Mouse (Mus musculus) cerebellum, adult 2 months (tissue): ENCODE measurements at regions not wholly inside any gene's neighbourhood (a gene's known extent, or its start where the extent isn't known, plus 50 kb on each side); places are given as distances from the start of the nearest gene placed in this dataset.
"Not testable (repeated sequence)": the region's sequence is repeated elsewhere in the genome, so short reads cannot be mapped to it uniquely, and the experiment has no call there.

Experiments
- DNase-seq, 2 experiments: peaks; one replicate each; pipeline ENCODE4 v3.0.0; 2021
- H3K27ac ChIP-seq: fragments of 200-500 bp; 2 replicates; pipeline ENCODE4 v1.5.1; 2012; ENCODE audit warnings: low read length, control low read depth, inconsistent platforms; ENCODE audit not compliant: insufficient read depth
- H3K27me3 ChIP-seq: fragments of 200-500 bp; 2 replicates; pipeline ENCODE4 v1.6.1; 2012; ENCODE audit warnings: inconsistent platforms, mild to moderate bottlenecking, low read length, moderate library complexity; ENCODE audit not compliant: control insufficient read depth, insufficient read depth
- H3K4me1 ChIP-seq: fragments of 200-500 bp; 2 replicates; pipeline ENCODE4 v1.6.1; 2011; ENCODE audit warnings: low read length; ENCODE audit not compliant: control insufficient read depth, insufficient read depth
- H3K4me3 ChIP-seq: fragments of 200-500 bp; replicated peaks from 2 replicates; pipeline ENCODE3; 2011; ENCODE audit warnings: mild to moderate bottlenecking, low read depth, low read length, control low read depth; ENCODE audit not compliant: insufficient read depth
- CTCF ChIP-seq: fragments of 200-500 bp; IDR thresholded peaks from 2 replicates; pipeline ENCODE4 v1.5.1; 2011; ENCODE audit warnings: low read depth, mild to moderate bottlenecking, control low read depth, low read length, moderate library complexity, borderline replicate concordance; ENCODE audit not compliant: insufficient read depth
- POLR2A ChIP-seq: fragments of 200-500 bp; IDR thresholded peaks from 2 replicates; pipeline ENCODE4 v1.6.1; 2011; ENCODE audit warnings: low read length, control low read depth, borderline replicate concordance; ENCODE audit not compliant: insufficient read depth
- WGBS: fragments of 180-500 bp; shearing (Covaris S2); methylation state at CpG from one replicate; pipeline ENCODE4 v1.1.7; 2018; 5-methylcytosine and 5-hydroxymethylcytosine counted together

DNA sequence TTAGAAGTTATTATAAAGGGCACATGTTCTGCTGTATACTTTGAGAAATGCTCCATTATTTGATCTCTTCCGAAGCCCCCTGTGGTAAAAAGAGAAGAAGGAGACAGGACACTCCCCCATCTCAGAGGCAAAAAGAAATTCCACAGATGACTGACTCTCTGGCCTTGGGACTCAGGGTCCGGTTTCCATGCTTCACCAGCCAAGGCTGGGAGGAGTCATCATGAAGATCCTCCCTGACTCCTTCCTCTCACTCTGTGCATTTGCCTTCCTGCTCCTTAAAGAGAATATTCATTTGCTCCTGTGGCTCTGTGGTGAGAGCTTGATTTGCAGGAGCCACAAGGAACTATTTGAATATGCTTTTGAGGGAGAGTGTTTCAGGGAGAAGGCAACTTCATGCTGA, 135.6 kb upstream of the Tenm4 start:
- Histone ChIP-seq H3K27me3 (no peaks in the 10 kb centered on the region), H3K4me3 (no peak overlapping the region), H3K4me1 (no peaks in the 10 kb centered on the region), H3K27ac (no peak overlapping the region)
- DNase-seq = no peak
- WGBS = 36% methylated on average over 2 of the region's 2 CpGs
- TF ChIP-seq POLR2A (no peak), CTCF (no peak)

DNA sequence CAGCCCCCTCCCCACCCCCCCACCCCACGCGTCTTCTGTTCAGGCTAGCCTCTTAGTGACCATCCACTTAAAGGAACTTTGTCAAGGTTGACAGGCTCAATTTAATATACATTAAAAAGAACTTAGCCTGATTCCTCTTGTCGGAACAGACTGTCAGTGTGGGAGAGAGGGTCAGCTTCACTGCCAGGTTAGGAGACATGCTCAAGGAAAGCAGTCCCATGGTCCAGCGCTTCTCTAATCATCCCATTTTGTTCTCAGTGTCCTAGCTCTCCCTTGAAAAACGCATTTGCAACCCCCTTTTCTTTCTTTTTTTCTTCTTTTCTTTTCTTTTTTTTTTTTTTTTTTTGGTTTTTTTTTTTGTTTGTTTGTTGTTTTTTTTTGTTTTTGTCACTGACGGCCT, 131.4 kb upstream of the Tenm4 start:
- Histone ChIP-seq H3K27me3 (no peaks in the 10 kb centered on the region), H3K4me3 (no peak overlapping the region), H3K27ac (no peak overlapping the region), H3K4me1 (no peaks in the 10 kb centered on the region)
- no peak for TF ChIP-seq POLR2A
- TF ChIP-seq CTCF = no peak
- WGBS = 60% methylated on average over 6 of the region's 6 CpGs
- DNase-seq = no peak

DNA sequence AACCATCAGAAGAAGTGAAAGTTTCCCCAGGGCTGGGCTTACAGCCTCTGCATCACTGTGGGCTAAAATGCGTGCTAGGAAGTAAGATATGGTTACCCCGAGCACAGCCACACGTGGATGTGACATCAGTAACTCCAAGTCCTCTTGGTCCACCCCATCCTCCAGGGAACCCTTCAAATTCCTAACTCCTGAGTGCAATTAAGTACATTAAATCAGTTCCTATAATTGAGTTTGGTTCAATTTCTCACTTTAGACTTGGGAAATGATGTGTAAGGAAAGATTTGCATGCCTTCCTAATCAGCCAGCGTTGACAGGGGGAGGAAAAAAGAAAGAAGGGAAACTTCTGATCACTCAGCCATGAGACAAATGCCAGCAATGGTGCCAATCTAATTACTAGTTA, 129.2 kb upstream of the Tenm4 start:
- WGBS = 46% methylated on average over 4 of the region's 4 CpGs
- Histone ChIP-seq H3K4me3 (no peak overlapping the region), H3K27ac (no peak overlapping the region), H3K27me3 (no peaks in the 10 kb centered on the region), H3K4me1 (no peaks in the 10 kb centered on the region)
- TF ChIP-seq CTCF (no peak), POLR2A (no peak)
- no peak for DNase-seq

DNA sequence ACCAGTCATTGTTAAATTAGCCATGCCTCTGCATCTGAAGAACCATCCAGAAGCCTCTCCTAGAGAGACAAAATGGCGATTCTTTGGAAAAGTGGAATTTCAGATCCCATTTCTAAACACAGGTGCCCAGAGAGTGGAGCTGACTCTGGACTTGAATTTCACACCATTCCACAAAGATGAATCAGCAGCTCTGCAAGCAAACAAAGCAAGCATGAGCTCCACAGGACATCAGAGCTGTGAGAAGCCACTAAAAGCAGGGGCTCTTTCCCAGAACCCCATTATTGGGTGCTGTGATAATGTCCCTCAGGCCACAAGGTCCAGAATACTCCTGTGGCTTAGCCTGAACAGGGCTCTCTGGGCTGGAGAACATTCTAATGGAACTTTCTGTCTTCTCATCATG, 119.4 kb upstream of the Tenm4 start:
- Histone ChIP-seq H3K27me3 (no peaks in the 10 kb centered on the region), H3K27ac (no peak overlapping the region), H3K4me1 (no peaks in the 10 kb centered on the region), H3K4me3 (no peak overlapping the region)
- 95% methylated on average over 1 of the region's 1 CpGs for WGBS
- DNase-seq = no peak
- TF ChIP-seq POLR2A = no peak
- no peak for TF ChIP-seq CTCF

DNA sequence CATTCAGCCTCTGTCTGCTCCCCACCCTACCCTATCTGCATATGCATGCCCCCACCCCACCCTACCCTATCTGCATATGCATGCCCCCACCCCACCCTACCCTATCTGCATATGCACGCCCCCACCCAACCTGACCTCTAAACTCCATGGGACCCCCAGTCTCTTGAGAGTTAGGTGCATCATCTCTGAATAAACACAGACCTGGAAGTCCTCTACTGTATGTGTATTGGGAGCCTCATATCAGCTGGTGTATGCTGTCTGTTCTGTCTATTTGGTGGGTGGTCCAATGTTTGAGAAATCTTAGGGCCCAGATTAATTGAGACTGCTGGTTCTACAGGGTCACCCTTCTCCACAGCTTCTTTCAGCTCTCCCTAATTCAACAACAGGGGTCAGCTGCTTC, 109.4 kb upstream of the Tenm4 start:
- not testable (repeated sequence) for H3K27ac ChIP-seq, H3K4me3 ChIP-seq, H3K4me1 ChIP-seq, DNase-seq, H3K27me3 ChIP-seq
- 48% methylated on average over 1 of the region's 1 CpGs for WGBS

DNA sequence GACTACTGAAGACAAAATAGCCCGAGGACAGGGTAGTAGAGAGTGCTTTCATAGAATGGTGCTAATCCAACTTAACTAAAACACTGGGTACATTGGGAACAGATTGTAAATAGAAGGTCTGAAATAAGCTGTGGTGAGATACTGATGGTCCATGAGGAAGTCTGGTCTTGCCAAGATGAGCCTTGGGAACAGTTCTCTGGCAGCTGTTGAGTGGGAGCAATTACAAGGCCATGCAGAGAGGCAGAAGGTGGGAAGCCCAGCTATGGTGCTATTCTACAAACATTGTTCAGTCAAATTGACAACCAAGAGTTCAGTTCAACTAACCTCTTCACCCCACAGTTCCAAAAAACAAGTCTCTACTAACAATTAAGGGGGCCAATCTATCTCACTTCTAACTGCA, 92.5 kb upstream of the Tenm4 start:
- WGBS = 82% methylated on average over 1 of the region's 1 CpGs
- Histone ChIP-seq H3K4me1 (no peaks in the 10 kb centered on the region), H3K27me3 (no peaks in the 10 kb centered on the region), H3K27ac (no peak overlapping the region), H3K4me3 (no peak overlapping the region)
- no peak for TF ChIP-seq POLR2A
- TF ChIP-seq CTCF = no peak
- no peak for DNase-seq

DNA sequence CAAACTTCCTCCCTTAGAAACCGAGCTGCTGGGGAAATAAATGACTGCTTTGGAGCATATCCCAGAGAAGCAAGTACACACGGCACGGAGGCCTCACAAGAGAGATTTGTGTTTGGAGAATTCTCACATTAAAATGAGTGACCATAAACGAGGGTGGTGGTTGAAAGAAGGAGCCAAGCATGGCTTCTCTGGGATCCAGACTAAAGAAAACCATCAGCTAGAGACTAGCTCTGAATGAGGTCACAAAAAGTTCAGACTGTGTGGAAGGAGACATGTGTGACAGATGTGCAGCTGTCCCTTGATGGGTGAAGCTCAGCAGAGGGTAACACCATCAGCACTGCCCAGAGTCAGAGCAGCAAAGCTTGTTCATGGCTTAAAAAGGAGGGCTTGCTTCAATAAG, 89.4 kb upstream of the Tenm4 start:
- no peak for DNase-seq
- Histone ChIP-seq H3K27me3 (no peaks in the 10 kb centered on the region), H3K27ac (no peak overlapping the region), H3K4me3 (no peak overlapping the region), H3K4me1 (no peaks in the 10 kb centered on the region)
- 70% methylated on average over 4 of the region's 4 CpGs for WGBS
- no peak for TF ChIP-seq POLR2A
- no peak for TF ChIP-seq CTCF

DNA sequence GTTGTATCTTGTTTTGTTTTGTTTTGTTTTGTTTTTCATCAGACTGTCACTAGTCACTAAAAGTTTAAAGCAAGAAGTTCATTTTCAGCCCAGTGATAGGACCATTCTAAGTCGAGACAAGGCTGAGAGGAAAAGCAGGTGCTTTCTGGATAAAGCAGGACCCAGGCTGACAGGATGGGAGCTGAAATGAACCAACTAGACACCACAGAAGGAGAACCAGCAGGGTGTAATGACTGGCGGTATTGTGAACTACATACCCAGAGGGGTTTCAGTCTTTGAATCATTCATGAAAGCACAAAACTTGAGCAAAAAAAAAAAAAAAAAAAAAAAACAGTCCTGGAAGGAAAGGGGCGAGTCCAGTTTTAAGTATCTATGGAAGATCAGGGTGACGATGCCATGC, 75.9 kb upstream of the Tenm4 start:
- whole genome bisulfite sequencing = 46% methylated on average over 4 of the region's 4 CpGs
- TF ChIP-seq CTCF (no peak), POLR2A (no peak)
- no peak overlapping the region for H3K27ac ChIP-seq

DNA sequence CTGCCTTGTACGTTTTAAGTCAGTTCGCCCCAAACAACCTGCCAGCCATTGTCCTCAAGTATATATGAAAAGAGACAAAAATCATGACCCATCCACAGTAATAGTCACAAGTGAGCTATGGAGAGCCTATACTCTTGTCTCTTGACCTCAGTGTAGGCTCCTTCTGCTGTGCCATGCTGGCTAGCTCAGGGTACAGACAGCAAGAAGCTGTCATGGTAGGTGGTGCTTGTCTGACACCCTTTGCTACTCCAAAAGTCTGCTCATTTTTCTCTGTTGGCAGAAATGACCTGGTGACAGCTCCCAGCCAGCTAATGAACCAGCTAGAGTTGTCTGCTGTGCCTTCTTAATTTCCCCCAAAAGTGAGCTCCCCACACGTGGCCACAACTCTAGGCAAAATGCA, 75.3 kb upstream of the Tenm4 start:
- no peaks in the 10 kb centered on the region for H3K4me1 ChIP-seq
- H3K4me3 ChIP-seq = no peak overlapping the region
- no peak overlapping the region for H3K27ac ChIP-seq
- H3K27me3 ChIP-seq = no peaks in the 10 kb centered on the region
- WGBS = 79% methylated on average over 3 of the region's 3 CpGs
- no peak for DNase-seq
- no peak for TF ChIP-seq CTCF
- no peak for TF ChIP-seq POLR2A

More for the DNA sequence above, 75.9 kb upstream of the Tenm4 start:
- H3K4me1 ChIP-seq = no peaks in the 10 kb centered on the region
- no peak overlapping the region for H3K4me3 ChIP-seq
- DNase-seq = no peak
- H3K27me3 ChIP-seq = no peaks in the 10 kb centered on the region
